Mouse (Mus musculus) liver (tissue): ENCODE results near the gene Nim1k.

Source experiments
- DNase-seq: peaks from one replicate; pipeline ENCODE4 v3.0.0-alpha.2; 2020; ENCODE audit warnings: mixed read lengths

The Nim1k gene

GRCm38 (mm10) chr13:119755681-119756471 lies at the start of gene Nim1k:
Gene Nim1k, minus strand, starts transcription at chr13:119755882.
- peak; percentile 62 for DNase-seq

GRCm38 (mm10) chr13:119797656-119798055 lies 42.0 kb upstream of the Nim1k start:
- no peak for DNase-seq

DNA sequence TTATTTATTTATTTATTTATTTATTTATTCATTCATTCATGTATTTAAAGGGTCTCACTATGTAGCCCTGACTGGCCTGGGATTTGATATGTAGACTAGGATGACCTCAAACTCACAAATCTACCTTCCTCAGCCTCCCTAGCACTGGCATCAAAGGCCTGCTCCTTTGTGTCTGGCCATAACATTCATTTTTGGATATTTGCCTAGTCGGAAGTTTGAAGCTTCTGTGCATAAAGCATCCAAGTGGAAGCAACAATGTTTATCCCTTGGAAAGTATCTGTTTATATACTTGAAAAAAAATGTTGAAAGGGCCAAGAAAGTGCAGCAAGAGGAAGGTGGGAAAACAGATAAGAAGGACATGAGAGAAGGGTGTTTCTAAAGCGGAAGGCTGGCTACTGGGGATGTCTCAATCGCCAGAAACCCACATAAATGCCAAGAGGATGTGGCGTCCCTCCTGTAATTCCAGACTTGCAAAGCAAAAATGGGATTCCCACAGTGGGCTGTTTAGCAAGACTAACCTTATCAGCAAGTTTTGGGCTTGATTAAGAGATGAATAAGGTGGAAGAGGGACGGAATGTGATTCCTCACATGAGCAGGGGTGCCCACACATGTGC lies 37.2 kb upstream of the Nim1k start:
- no peak for DNase-seq

- DNase-seq: peak; percentile 6
Measured at GRCm38 (mm10) chr13:119791580-119792135, 36.0 kb upstream of the Nim1k start.

DNA sequence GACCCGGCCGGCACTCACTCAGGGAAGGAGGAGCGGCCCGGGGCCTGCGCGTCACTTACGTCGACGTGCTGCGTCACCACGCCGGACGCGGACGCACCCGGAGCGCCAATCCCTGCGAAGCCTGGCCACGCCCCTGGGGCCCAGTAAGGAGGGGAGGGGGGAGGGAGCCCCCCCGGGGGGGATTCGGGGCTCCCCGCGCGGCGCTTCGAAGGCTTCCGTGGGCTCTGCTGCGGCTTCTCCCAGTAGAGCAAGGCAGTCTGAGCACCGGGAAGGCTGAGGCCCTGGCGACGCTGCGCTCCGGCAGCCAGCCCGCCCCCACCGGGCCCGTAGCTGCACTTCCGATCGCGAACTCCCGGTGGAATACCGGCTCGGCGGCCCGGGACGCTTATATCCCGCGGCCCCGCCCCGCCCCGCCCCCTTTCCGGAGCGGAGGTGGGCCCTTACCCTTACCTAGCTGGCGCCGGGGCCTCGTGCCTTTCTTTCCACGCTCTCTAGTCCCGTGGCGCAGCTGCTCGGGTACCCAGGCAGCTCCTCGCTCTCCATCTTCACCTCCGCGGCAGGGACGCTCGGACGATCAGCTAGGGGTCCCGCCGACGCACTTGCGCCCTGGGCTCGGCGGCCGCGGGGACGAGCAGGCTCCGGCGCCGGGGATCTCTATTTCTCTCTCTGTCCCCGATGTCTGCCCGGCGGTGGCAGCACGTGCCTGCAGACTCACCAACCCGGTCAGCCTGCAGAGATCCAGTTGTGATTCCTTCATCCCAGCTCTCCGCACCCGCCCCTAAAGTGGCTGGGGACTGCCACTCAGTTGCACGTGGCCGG lies 35.3 kb upstream of the Nim1k start, which contains the start of gene Zfp131:
TSS of gene Zfp131 (minus strand) at position 129 of the 819 bp plus-strand sequence.
- peak; percentile 96 for DNase-seq

GRCm38 (mm10) chr13:119789851-119790717 lies 34.4 kb upstream of the Nim1k start:
- peak; percentile 67 for DNase-seq

- no peak for DNase-seq
Measured at GRCm38 (mm10) chr13:119783581-119783980, 27.9 kb upstream of the Nim1k start.

DNA sequence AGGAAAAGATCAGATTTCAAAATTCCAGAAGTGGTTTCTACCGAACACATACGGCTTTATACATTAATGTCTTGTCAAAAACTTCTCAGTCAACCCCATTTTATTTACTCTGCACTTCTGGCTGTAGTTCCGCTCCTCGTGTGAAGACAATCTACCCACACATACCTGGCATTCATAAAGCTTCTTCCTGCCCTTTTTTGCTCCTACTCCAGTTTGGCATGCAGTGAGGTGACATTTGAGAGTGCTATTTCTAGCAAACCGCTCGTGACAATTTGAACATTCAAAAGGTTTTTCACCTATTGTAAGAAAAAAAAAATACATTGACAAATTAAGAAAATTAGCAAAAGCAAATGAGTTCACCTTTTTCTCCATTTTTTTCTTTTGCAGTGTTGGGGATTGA lies 12.9 kb upstream of the Nim1k start:
- no peak for DNase-seq

GRCm38 (mm10) chr13:119766480-119766879 lies 10.8 kb upstream of the Nim1k start:
- no peak for DNase-seq

DNA sequence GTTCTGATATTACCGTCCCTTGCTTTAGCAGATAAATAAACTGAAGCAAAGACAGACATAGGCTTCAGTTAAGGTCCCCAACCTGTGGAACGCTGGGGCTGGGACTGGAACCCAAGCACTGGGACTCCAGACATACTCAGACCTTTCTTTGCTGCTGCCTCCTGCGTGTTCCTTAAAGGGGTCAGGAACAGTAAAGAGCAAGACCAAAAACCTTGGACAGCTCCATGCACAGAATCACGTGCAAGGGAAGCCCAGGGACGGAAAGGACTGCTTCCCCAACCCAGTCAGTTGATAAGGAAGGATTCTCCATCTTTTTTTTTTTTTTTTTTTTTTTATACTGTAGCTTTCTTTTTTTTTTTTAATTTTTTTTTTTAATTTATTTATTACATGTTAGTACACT lies 1.1 kb upstream of the Nim1k start:
- DNase-seq: no peak

DNA sequence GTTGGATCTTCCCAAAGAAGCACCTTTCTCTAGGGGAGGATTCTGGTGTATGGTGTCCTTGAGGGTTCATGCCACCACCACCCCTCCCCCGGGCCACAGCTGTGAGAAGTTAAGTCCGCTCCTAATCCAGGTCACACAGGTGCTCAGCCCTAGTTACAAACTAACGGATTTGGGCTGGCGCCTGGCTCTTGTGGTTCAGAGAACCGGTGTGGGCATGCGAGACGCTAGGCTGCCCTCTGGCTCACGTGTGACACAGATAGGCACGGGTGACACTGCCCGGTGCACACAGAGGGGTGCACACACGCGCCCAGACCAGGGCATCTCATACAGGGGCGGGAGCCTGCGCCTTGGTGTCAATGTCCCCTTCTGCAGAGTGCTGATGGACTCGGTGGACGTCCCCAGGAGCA lies 538 bp downstream of the Nim1k start:
- DNase-seq: no peak

- DNase-seq: no peak
Measured at GRCm38 (mm10) chr13:119754635-119755020, 1.1 kb downstream of the Nim1k start.

GRCm38 (mm10) chr13:119753859-119754634 lies 1.6 kb downstream of the Nim1k start:
- DNase-seq: no peak

GRCm38 (mm10) chr13:119746930-119747329 lies 8.8 kb downstream of the Nim1k start:
- no peak for DNase-seq

- DNase-seq: no peak
Measured at GRCm38 (mm10) chr13:119743470-119743869, 12.2 kb downstream of the Nim1k start.

DNA sequence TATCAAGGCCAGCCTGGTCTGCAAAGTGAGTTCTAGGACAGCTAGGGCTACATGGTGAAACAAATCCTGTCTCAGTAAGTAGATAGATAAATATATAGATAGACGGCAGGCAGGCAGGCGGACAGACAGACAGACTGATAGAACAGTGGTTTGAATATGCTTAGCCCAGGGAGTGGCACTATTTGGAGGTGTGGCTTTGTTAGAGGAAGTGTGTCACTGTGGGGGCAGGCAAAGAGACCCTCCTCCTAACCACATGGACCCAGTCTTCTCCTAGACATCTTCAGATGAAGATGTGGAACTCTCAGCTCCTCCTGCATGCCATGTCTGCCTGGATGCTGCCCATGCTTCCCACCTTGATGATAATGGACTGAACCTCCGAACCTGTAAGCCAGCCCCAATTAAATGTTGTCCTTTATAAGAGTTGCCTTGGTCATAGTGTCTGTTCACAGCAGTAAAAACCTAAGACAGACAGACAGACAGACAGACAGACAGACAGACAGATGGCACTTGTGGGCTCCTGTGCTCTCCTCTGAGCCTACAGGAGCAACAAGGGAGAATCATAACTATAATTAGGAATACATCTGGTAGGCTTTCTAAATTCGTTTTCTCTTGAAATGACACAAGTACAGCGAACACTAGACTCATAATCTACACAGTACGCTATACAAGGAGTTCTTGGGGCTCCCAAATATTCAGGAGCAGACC lies 12.8 kb downstream of the Nim1k start:
- no peak for DNase-seq

GRCm38 (mm10) chr13:119741390-119742237 lies 14.1 kb downstream of the Nim1k start:
- DNase-seq: no peak

DNA sequence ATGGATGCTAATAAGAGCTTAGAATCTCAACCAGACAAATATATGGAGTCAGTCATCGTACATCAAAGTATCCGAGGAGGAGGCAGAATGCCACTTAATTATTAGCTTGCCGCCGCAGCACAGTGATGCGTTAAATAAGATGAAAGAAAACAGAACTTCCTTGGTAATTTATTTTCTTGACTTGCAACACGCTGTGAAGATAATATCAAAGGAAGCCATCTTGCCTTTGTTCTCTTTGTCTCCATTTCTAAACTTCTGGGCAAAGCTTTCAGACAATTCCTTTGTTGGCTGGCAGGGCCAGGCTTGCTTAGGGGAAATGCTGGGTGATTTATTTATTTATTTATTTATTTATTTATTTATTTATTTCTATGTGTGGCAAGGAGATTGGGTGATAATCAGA lies 24.2 kb downstream of the Nim1k start:
- DNase-seq: no peak

DNA sequence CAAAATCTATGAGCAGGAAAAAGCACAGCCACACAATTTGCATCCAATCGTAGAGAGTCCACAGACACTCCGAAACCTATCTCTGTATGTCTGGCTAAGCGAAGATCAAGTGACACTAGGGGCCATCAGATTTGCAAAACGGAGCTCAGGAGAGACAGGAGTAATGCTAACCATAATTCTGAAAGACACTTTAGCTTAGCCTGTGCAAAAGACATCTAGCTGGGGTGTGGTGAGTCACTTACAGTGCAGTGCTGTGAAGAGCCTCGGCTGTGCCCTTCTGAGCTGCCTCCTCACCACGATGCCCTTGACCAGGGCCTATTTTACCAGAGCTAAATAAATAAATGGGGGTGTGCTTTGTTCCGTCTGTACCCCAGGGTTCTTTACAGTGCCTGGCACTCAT lies 26.3 kb downstream of the Nim1k start:
- DNase-seq: no peak
